Mouse (Mus musculus) erythroblast, embryonic 14.5 days (primary cell): ENCODE results near the gene Ascl1.

ENCODE experiments used
- GATA1 ChIP-seq: IDR thresholded peaks from 2 replicates; pipeline ENCODE4 v1.6.1; 2012; ENCODE audit warnings: low read length, inconsistent platforms, mixed read lengths
- TAL1 ChIP-seq: IDR thresholded peaks from 3 replicates; pipeline ENCODE4 v1.6.1; 2012; ENCODE audit warnings: low read length, inconsistent platforms, mixed read lengths

DNA sequence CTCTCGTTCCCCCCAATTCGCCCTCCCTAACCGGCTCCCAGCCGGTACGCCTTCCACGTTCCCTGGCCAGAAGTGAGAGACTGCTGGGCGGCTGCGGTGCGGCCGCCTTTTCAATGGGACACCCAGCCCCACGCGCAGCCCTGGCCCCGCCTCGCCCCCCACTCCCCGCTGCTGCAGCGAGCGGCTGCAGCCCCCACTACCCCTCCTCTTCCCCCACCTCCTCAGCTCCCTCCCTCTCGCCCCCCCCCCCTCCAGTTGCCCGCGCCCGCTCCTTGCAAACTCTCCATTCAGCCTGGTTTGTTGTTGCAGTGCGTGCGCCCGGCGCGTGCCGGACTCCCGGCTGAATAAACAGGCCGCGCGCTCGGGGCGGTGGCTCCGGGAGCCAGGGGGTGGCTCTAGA is at the start of gene Ascl1:
- TF ChIP-seq GATA1 (no peak), TAL1 (no peak)
